Mouse (Mus musculus) G1E (cell line): ENCODE results near the gene Dnm2. TPM values are rescaled to one million over a fixed set of nuclear protein-coding genes. Genes with fewer than 3 reads are reported as not detected.

ENCODE experiments used
- ATAC-seq: 2 replicates; pipeline ENCODE4 v1.8.0; 2016; ENCODE audit warnings: mild to moderate bottlenecking; ENCODE audit not compliant: insufficient number of reproducible peaks, poor library complexity, low FRiP score, severe bottlenecking; ENCODE audit errors: extremely low read depth
- DNase-seq: peaks from one replicate; pipeline ENCODE4 v3.0.0; 2012; ENCODE audit warnings: low spot score
- H3K27me3 ChIP-seq: 2 replicates; pipeline ENCODE4 v1.6.1; 2012; ENCODE audit warnings: mild to moderate bottlenecking, low read length, inconsistent platforms; ENCODE audit not compliant: insufficient read depth
- H3K36me3 ChIP-seq: replicated peaks from 2 replicates; pipeline ENCODE3; 2012; ENCODE audit warnings: mild to moderate bottlenecking, inconsistent platforms
- H3K4me1 ChIP-seq: 2 replicates; pipeline ENCODE4 v1.6.1; 2012; ENCODE audit warnings: low read depth, low read length, inconsistent platforms, mixed read lengths; ENCODE audit not compliant: insufficient read depth
- H3K4me3 ChIP-seq: 2 replicates; pipeline ENCODE4 v1.5.1; 2012; ENCODE audit warnings: low read depth, mild to moderate bottlenecking, inconsistent platforms, low read length, moderate library complexity, mixed read lengths
- H3K9me3 ChIP-seq: replicated peaks from 2 replicates; pipeline ENCODE4 v1.6.1; 2012; ENCODE audit warnings: inconsistent platforms
- CTCF ChIP-seq: IDR thresholded peaks from 2 replicates; pipeline ENCODE4 v1.5.1; 2012; ENCODE audit warnings: low read depth, low read length, inconsistent platforms, mixed read lengths
- GATA1 ChIP-seq: IDR thresholded peaks from 2 replicates; pipeline ENCODE4 v1.6.1; 2012; ENCODE audit warnings: borderline replicate concordance, low read length, inconsistent platforms, mixed read lengths
- GATA2 ChIP-seq: IDR thresholded peaks from 2 replicates; pipeline ENCODE4 v1.6.1; 2012; ENCODE audit warnings: low read depth, low read length, inconsistent platforms, borderline replicate concordance
- POLR2AphosphoS5 ChIP-seq: IDR thresholded peaks from 2 replicates; pipeline ENCODE4 v1.6.1; 2012; ENCODE audit warnings: low read depth, low read length, inconsistent platforms; ENCODE audit not compliant: insufficient replicate concordance
- TAL1 ChIP-seq: conservative IDR thresholded peaks from 2 replicates; pipeline ENCODE4 v1.6.1; 2012; ENCODE audit warnings: low read depth, low read length, inconsistent platforms, mixed read lengths
- polyA plus RNA-seq: library from polyadenylated mRNA; stranded (reverse); fragments of >175 nt; gene quantifications from 2 replicates; pipeline ENCODE4 v1.2.3, GENCODE M21; 2012
- total RNA-seq, 2 experiments: library from RNA; stranded (forward) in 1 of 2; stranded (reverse) in 1 of 2; fragments of 200-1000 nt in 1 of 2; fragments of >200 nt in 1 of 2; fragmentation: Nextera tagmentation in 1 of 2; gene quantifications; 2 replicates each; pipeline ENCODE4 v1.2.3; 2014 to 2017

Dnm2 gene
- total and polyA plus RNA-seq, 3 experiments, result 72.7 to 427 (median 214) TPM

- DNase-seq, result no peak
- H3K36me3 ChIP-seq, result peaks cover 64% of the 10 kb centered on the region
- peaks cover 64% of the 10 kb centered on the region for H3K4me1 ChIP-seq
- no peak overlapping the region for H3K4me3 ChIP-seq
- TF ChIP-seq CTCF (no peak), GATA1 (no peak), POLR2AphosphoS5 (no peak), TAL1 (no peak), GATA2 (no peak)
- no peaks in the 10 kb centered on the region for H3K27me3 ChIP-seq
- no peak for ATAC-seq
- no peaks in the 10 kb centered on the region for H3K9me3 ChIP-seq
Measured at GRCm38 (mm10) chr9:21427773-21428172, 3.1 kb downstream of the Dnm2 start.

- Histone ChIP-seq H3K36me3 (peaks cover 63% of the 10 kb centered on the region), H3K4me3 (no peak overlapping the region), H3K4me1 (peaks cover 60% of the 10 kb centered on the region), H3K9me3 (no peaks in the 10 kb centered on the region), H3K27me3 (no peaks in the 10 kb centered on the region)
- ATAC-seq (no peak), DNase-seq (no peak)
- no peak for TF ChIP-seq GATA2
- no peak for TF ChIP-seq GATA1
- no peak for TF ChIP-seq TAL1
- no peak for TF ChIP-seq CTCF
- no peak for TF ChIP-seq POLR2AphosphoS5
Measured at GRCm38 (mm10) chr9:21428178-21428577, 3.5 kb downstream of the Dnm2 start.

- TF ChIP-seq CTCF, result no peak
- TF ChIP-seq POLR2AphosphoS5, result no peak
- no peak for TF ChIP-seq GATA1
- TF ChIP-seq TAL1, result no peak
- TF ChIP-seq GATA2, result no peak
- ATAC-seq (no peak), DNase-seq (no peak)
- Histone ChIP-seq H3K36me3 (peaks cover 84% of the 10 kb centered on the region), H3K4me3 (no peak overlapping the region), H3K9me3 (no peaks in the 10 kb centered on the region), H3K4me1 (peaks cover 59% of the 10 kb centered on the region), H3K27me3 (no peaks in the 10 kb centered on the region)
Measured at GRCm38 (mm10) chr9:21430724-21431123, 6.0 kb downstream of the Dnm2 start.

GRCm38 (mm10) chr9:21432066-21432465 lies 7.4 kb downstream of the Dnm2 start:
- ATAC-seq (no peak), DNase-seq (no peak)
- Histone ChIP-seq H3K4me1 (peaks cover 62% of the 10 kb centered on the region), H3K27me3 (no peaks in the 10 kb centered on the region), H3K36me3 (peaks cover 92% of the 10 kb centered on the region), H3K4me3 (no peak overlapping the region), H3K9me3 (no peaks in the 10 kb centered on the region)
- TF ChIP-seq GATA2 (no peak), POLR2AphosphoS5 (no peak), CTCF (no peak), GATA1 (no peak), TAL1 (no peak)

GRCm38 (mm10) chr9:21433766-21434165 lies 9.1 kb downstream of the Dnm2 start:
- Histone ChIP-seq H3K9me3 (no peaks in the 10 kb centered on the region), H3K4me1 (peaks cover 64% of the 10 kb centered on the region), H3K27me3 (no peaks in the 10 kb centered on the region), H3K36me3 (peaks cover 88% of the 10 kb centered on the region), H3K4me3 (no peak overlapping the region)
- no peak for ATAC-seq
- TF ChIP-seq CTCF (no peak), POLR2AphosphoS5 (no peak), TAL1 (no peak), GATA1 (no peak), GATA2 (no peak)
- DNase-seq, result no peak

GRCm38 (mm10) chr9:21434410-21434809 lies 9.7 kb downstream of the Dnm2 start:
- DNase-seq (no peak), ATAC-seq (no peak)
- H3K4me3 ChIP-seq, result no peak overlapping the region
- peaks cover 65% of the 10 kb centered on the region for H3K4me1 ChIP-seq
- H3K9me3 ChIP-seq, result no peaks in the 10 kb centered on the region
- H3K36me3 ChIP-seq, result peaks cover 88% of the 10 kb centered on the region
- TF ChIP-seq CTCF (no peak), GATA1 (no peak), TAL1 (no peak), POLR2AphosphoS5 (no peak), GATA2 (no peak)
- H3K27me3 ChIP-seq, result no peaks in the 10 kb centered on the region
